Mouse (Mus musculus) heart, embryonic 14.5 days (tissue): ENCODE data around the gene Stx19. TPM values are rescaled to one million over a fixed set of nuclear protein-coding genes. Genes with fewer than 3 reads are reported as not detected.

Experiments
- ATAC-seq: fragments of 200-750 bp; cut with Nextera tagmentation; 2 replicates; pipeline ENCODE4 v1.8.0; 2017; ENCODE audit warnings: low read depth, moderate TSS enrichment; ENCODE audit not compliant: insufficient number of reproducible peaks, insufficient read depth, low FRiP score
- H3K27ac ChIP-seq, 2 experiments: fragments of 200-500 bp in 1 of 2; fragments of 300-500 bp in 1 of 2; sonication (generic) in 1 of 2; replicated peaks in 1 of 2; 2 replicates each; pipeline ENCODE4 v1.5.1; 2012 to 2014; ENCODE audit warnings: low read depth in 2 of 2, low read length in 2 of 2, control low read depth in 1 of 2, mild to moderate bottlenecking in 1 of 2, mixed read lengths in 1 of 2; ENCODE audit not compliant: control insufficient read depth in 1 of 2, insufficient read depth in 1 of 2
- H3K27me3 ChIP-seq: fragments of 300-500 bp; sonication (generic); 2 replicates; pipeline ENCODE4 v1.6.1; 2014; ENCODE audit warnings: mild to moderate bottlenecking, low read length, control low read depth; ENCODE audit not compliant: control insufficient read depth, insufficient read depth
- H3K36me3 ChIP-seq: fragments of 300-500 bp; sonication (generic); 2 replicates; pipeline ENCODE4 v1.6.1; 2014; ENCODE audit warnings: mild to moderate bottlenecking, control low read depth, low read length, mixed read lengths; ENCODE audit not compliant: control insufficient read depth, insufficient read depth
- H3K4me1 ChIP-seq, 2 experiments: fragments of 200-500 bp in 1 of 2; fragments of 300-500 bp in 1 of 2; sonication (generic) in 1 of 2; 2 replicates each; pipeline ENCODE4 v1.6.1; 2012 to 2014; ENCODE audit warnings: low read length in 2 of 2, control low read depth in 1 of 2, mixed read lengths in 1 of 2; ENCODE audit not compliant: control insufficient read depth in 2 of 2, insufficient read depth in 2 of 2
- H3K4me2 ChIP-seq: fragments of 300-500 bp; sonication (generic); 2 replicates; pipeline ENCODE4 v1.6.1; 2014; ENCODE audit warnings: mild to moderate bottlenecking, low read length
- H3K4me3 ChIP-seq, 2 experiments: fragments of 200-500 bp in 1 of 2; fragments of 300-500 bp in 1 of 2; sonication (generic) in 1 of 2; 2 replicates each; pipeline ENCODE4 v1.5.1; 2012 to 2014; ENCODE audit warnings: low read length in 2 of 2, mild to moderate bottlenecking in 2 of 2, control low read depth in 1 of 2, low read depth in 1 of 2, moderate library complexity in 1 of 2; ENCODE audit not compliant: control insufficient read depth in 1 of 2, insufficient read depth in 1 of 2
- H3K9ac ChIP-seq: fragments of 300-500 bp; sonication (generic); 2 replicates; pipeline ENCODE4 v1.6.1; 2014; ENCODE audit warnings: mild to moderate bottlenecking, low read length
- H3K9me3 ChIP-seq: fragments of 300-500 bp; sonication (generic); 2 replicates; pipeline ENCODE4 v1.6.1; 2016; ENCODE audit warnings: low read length, control low read depth; ENCODE audit not compliant: control insufficient read depth
- WGBS: fragments of 180-500 bp; shearing (Covaris S2); extraction: QIAGEN DNeasy Blood & Tissue Kit; methylation state at CpG from one replicate; pipeline ENCODE4 v1.1.7; 2014; 5-methylcytosine and 5-hydroxymethylcytosine counted together
- microRNA-seq: library from miRNA; unstranded; fragments of <30 nt; microRNA quantifications from one replicate; pipeline ENCODE4, GENCODE M21; 2016
- polyA plus RNA-seq: library from polyadenylated mRNA; unstranded; fragments of >200 nt; fragmentation: Nextera tagmentation; extraction: Ambion mirVana; gene quantifications from 2 replicates; pipeline ENCODE4 v1.2.1, GENCODE M21; 2014

Gene Stx19
- polyA plus RNA-seq, 1 experiment from 2014 or later, result 0.18 TPM

DNA sequence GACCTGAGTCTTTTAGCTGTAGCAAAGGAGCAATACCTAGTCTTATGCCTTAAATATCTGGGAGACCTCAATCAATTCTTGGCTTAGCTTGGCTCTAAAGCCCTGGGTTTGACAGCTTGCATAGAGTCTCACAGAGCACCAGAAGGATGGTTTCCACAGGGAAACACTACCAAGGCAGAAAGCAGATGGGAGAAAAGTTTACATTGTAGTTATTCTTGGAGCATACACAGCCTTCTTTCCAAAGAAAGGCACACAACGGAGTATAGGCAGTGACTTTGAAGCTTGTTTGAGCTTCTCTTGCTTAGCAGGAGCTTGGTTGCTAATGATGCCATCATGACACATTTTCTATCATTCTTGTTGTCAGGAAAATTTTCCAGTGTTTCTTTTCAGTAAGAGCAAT, 45.7 kb downstream of the Stx19 start:
- 91% methylated on average over 1 of the region's 1 CpGs for WGBS
- H3K27ac ChIP-seq, result no peak overlapping the region
- no peaks in the 10 kb centered on the region for H3K4me1 ChIP-seq
- H3K9me3 ChIP-seq, result no peaks in the 10 kb centered on the region
- H3K9ac ChIP-seq, result no peak overlapping the region
- no peaks in the 10 kb centered on the region for H3K27me3 ChIP-seq
- H3K4me2 ChIP-seq, result no peak overlapping the region
- H3K4me3 ChIP-seq, result no peak overlapping the region
- ATAC-seq, result no peak
- H3K36me3 ChIP-seq, result no peaks in the 10 kb centered on the region

DNA sequence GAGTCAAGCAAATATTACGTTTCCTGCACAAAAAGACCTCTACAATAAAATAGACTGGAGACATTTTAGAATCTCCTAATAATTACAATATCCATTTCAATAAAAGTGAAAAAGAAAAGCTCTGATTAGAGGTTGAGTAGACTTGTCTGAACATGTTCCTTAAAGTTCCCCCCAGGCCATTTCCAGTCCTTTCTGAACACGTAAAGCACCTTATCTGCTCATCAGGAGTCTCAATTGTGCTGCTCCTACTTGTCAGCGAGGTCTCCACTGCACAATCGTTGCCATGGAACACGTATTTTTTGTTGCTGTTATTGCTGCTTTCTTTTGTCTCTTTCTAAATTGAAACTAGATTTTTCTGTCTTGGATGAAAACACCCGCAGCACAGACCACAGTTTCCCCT, 47.0 kb downstream of the Stx19 start:
- ATAC-seq, result no peak
- no peak overlapping the region for H3K9ac ChIP-seq
- WGBS, result 50% methylated on average over 6 of the region's 6 CpGs
- no peaks in the 10 kb centered on the region for H3K27me3 ChIP-seq
- no peak overlapping the region for H3K4me3 ChIP-seq
- H3K4me2 ChIP-seq, result no peak overlapping the region
- H3K27ac ChIP-seq, result no peak overlapping the region
- H3K4me1 ChIP-seq, result no peaks in the 10 kb centered on the region
- no peaks in the 10 kb centered on the region for H3K9me3 ChIP-seq
- no peaks in the 10 kb centered on the region for H3K36me3 ChIP-seq

DNA sequence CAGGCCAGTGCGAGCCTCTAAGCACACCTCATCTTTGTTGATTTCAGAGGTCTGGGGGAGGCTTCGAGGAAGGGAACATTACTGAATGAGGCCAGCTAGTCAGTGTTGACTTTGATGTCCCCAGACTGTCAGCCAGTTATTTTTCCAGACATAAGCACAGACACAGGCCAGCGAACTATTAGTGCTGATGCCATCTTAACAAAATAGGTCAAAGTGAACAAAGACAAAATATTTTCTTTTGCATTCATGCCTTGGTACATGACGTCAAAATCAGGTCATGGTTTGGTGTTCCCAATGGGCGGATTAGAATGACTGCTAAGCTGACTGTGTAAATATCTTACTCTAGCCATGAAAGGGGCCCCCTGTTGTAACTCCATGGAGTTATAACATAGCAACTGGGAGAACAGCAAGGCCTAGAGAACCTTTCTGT, 58.2 kb downstream of the Stx19 start:
- H3K4me1 ChIP-seq, result no peaks in the 10 kb centered on the region
- no peaks in the 10 kb centered on the region for H3K9me3 ChIP-seq
- no peak overlapping the region for H3K9ac ChIP-seq
- no peak for ATAC-seq
- H3K36me3 ChIP-seq, result no peaks in the 10 kb centered on the region
- WGBS, result 72% methylated on average over 5 of the region's 5 CpGs
- no peak overlapping the region for H3K27ac ChIP-seq
- no peak overlapping the region for H3K4me2 ChIP-seq
- H3K27me3 ChIP-seq, result no peaks in the 10 kb centered on the region
- no peak overlapping the region for H3K4me3 ChIP-seq

DNA sequence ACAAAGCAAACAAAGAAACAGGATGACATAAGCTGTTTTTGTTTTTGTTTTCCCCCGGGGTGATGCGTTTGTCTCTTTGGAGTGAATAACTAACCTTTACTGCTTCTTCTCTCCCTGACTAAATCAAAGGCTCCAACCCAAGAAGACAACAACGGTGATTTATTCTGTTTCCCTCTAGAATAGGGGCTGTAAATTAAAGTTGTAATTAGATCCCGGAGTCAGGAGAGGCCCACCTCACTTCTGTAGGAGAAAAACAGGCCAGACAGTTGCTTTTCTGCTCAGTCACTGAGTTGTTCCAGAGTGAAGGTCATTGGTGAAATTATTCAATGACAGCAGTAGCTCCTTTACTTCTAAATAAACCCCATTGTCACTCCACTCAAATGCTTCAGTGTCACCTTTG, 58.7 kb downstream of the Stx19 start:
- H3K36me3 ChIP-seq, result no peaks in the 10 kb centered on the region
- H3K4me1 ChIP-seq, result no peaks in the 10 kb centered on the region
- ATAC-seq, result no peak
- no peaks in the 10 kb centered on the region for H3K27me3 ChIP-seq
- H3K4me2 ChIP-seq, result no peak overlapping the region
- H3K27ac ChIP-seq, result no peak overlapping the region
- 81% methylated on average over 4 of the region's 4 CpGs for WGBS
- no peak overlapping the region for H3K9ac ChIP-seq
- no peak overlapping the region for H3K4me3 ChIP-seq
- H3K9me3 ChIP-seq, result no peaks in the 10 kb centered on the region

Small RNAs within 50 kb of the gene (microRNA-seq; reads per million reads assigned to microRNA genes)
- not detected for gene Gm25986

Other genes with a start within 250 kb of the Stx19 start
- 5.4 and 8.1 TPM in 2 replicates for gene Nsun3, start 27.9 kb upstream of the Stx19 start, polyA plus RNA-seq
- gene Arl13b, start 32.4 kb downstream of the Stx19 start, polyA plus RNA-seq, result 8.8 and 9.3 TPM in 2 replicates
- gene Pros1, start 39.6 kb downstream of the Stx19 start, polyA plus RNA-seq, result 20.6 and 21.0 TPM in 2 replicates